Mouse (Mus musculus) ES-E14 (cell line): ENCODE results near the gene Hspbap1.

Experiments
- CHD2 ChIP-seq: IDR thresholded peaks from 2 replicates; pipeline ENCODE4 v1.6.1; 2014; ENCODE audit warnings: mild to moderate bottlenecking, low read depth, low read length, inconsistent platforms
- HCFC1 ChIP-seq: IDR thresholded peaks from 2 replicates; pipeline ENCODE4 v1.6.1; 2012; ENCODE audit warnings: low read length, inconsistent platforms, borderline replicate concordance; ENCODE audit not compliant: insufficient read depth
- MAFK ChIP-seq: IDR thresholded peaks from 2 replicates; pipeline ENCODE4 v1.6.1; 2014; ENCODE audit warnings: mild to moderate bottlenecking, low read depth, low read length, inconsistent platforms; ENCODE audit not compliant: insufficient read depth
- ZC3H11A ChIP-seq: IDR thresholded peaks from 2 replicates; pipeline ENCODE4 v1.6.1; 2012; ENCODE audit warnings: low read depth, mild to moderate bottlenecking, inconsistent platforms, low read length, borderline replicate concordance

DNA sequence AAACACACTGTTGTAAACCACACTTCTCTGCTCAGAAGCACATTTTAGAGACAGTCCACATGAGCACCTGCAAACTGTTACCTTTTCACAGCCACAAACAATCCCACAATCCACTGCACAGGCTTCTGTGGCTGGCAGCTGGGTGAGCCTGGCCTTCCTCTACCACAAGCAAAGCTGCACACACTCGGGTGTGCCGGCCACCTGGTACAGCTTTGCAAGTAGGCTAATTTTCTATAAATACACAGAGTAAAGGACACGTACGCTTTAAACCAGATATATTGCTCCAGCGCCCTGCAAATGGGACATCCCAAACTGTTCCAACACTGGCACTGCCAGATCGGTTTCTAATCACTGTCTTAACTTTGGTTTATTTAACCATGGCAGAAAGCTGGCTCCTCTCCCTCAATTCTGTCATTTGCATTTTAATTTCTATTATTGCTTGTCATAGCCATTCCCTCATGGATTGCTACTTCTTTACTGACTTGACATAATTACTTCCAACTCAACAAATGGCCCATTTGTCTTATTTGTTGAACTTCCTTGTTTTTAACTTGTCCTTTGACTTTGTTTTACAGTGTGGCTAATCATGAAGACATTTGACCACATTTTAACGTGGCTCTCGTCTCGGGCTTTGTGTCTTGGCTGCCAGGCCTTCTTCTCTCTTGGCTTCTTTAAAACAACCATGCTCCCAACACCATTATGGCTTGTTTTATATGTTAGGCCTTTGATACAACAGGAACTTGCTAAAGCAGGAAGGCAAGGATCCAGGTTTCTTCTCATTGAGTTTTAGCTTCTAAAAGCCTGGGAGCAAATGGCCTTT lies 22.5 kb upstream of the Hspbap1 start:
- TF ChIP-seq HCFC1 (no peak), MAFK (no peak), CHD2 (no peak), ZC3H11A (no peak)
